Mouse (Mus musculus) neutrophil, adult 65 days (primary cell): ENCODE measurements around the gene Abhd2. TPM values are rescaled to one million over a fixed set of nuclear protein-coding genes. Genes with fewer than 3 reads are reported as not detected.

Experiments used
- total RNA-seq: library from RNA; stranded (reverse); gene quantifications from 2 replicates; pipeline ENCODE4 v1.2.4, GENCODE M21; 2023

Abhd2 gene
- 76.3 and 88.8 TPM in 2 replicates for total RNA-seq

GRCm38 (mm10) chr7:79272789-79273718, at the start of gene Abhd2:
Gene Abhd2 (plus strand): TSS chr7:79273199.

GRCm38 (mm10) chr7:79386422-79387133, 113.6 kb downstream of the Abhd2 start, which contains the start of gene Rlbp1:
Gene Rlbp1 (minus strand): TSS chr7:79387048.

GRCm38 (mm10) chr7:79391883-79392649, 119.1 kb downstream of the Abhd2 start, which contains the start of gene Fanci:
Gene Fanci (plus strand): TSS chr7:79391929.

Other genes starting within 250 kb of the Abhd2 start
- not detected in 2 replicates for gene Acan, start 219.7 kb upstream of the Abhd2 start, total RNA-seq
- not detected in 2 replicates for gene Hapln3, start 142.2 kb upstream of the Abhd2 start, total RNA-seq
- 6.7 and 7.1 TPM in 2 replicates for gene Mfge8, start 124.1 kb upstream of the Abhd2 start, total RNA-seq
- gene Rlbp1, start 113.8 kb downstream of the Abhd2 start, total RNA-seq, result not detected in 2 replicates
- gene Fanci, start 118.7 kb downstream of the Abhd2 start, total RNA-seq, result 6.4 and 7.3 TPM in 2 replicates
- gene Polg, start 193.2 kb downstream of the Abhd2 start, total RNA-seq, result 82.9 and 138 TPM in 2 replicates